Mouse (Mus musculus): ENCODE results near the gene Gm20777.
"Not testable (repeated sequence)": the region's sequence is repeated elsewhere in the genome, so short reads cannot be mapped to it uniquely, and the experiment has no call there.

Gm20777 gene

DNA sequence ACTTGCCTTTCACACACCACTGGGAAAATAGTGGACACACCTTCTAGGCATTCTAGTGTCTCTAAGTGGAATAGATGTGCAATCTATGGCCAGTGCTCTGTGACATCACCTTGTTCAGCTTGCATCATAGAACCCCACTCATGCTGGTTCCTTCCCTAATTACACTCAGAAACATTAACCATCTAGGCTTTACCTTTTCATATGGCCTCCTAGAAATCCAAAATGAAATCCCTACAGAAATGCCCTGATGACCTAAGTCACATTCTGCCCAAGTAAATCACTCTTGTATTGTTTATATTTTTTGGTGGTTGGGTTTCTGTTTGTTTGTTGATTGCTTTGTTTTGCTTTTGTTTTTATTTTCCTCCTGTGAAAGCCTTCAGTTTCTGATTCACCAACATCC, at the start of gene Gm20777:
Gene Gm20777, minus strand, starts transcription at position 101 of the 400 bp plus-strand sequence.
- DNase-seq (ENCODE audit: low read depth, low spot score): not testable (repeated sequence)

DNA sequence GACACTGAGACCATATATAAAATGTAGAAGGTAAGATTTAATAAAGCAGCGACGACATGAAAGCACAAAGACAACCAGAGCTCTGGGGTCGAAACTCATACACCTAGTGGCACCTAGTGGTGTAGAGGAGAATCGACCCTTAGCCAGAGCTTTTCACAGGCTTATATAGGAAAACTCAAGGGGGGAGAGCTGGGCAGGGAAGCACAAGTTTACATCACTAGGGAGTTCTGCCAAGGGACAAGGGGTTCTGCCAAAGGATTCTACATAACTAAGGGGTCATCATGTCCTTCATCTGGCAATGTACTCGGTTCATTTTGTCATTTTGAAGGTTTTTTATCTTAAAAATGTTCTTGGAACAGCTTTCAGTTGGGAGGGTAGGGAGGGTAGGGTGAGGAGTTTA, 42.7 kb downstream of the Gm20777 start:
- DNase-seq (ENCODE audit: low read depth, low spot score): not testable (repeated sequence)

DNA sequence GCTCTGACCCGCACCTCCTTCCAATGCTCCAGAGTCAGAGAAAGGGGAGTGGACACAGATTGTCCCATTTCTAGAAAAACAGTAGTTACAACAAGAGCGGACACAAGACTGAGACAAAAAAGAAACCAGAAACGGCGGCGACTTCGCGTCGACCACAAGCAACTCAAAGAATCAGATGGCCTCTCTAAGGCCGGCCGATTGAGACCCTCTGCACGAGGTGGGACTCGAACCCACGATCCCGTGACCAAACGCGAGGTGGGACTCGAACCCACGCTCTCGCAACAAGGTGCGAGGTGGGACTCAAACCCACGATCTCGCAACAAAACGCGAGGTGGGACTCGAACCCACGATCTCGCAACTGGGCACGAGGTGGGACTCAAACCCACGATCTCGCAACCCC, 43.5 kb downstream of the Gm20777 start:
- DNase-seq (ENCODE audit: low read depth, low spot score): not testable (repeated sequence)

DNA sequence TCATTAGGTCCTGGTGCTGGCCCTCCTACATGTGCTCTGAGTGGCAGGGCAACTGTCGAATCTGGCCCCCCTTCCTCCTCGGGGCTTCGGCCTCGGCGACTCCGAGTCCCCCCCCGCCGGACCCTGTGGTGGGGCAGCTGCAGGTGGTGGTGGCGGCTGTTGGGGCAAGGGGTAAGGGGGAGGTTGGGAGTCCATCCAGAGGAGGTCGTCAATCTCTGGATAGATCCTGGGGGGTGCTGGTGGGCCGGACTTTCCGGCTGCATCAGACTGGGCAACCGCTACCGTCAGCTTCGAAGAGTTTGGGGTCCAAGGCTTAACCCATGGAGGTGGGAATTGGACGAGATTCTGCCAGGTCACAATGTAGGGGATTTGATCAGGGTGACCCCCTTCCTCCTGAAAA, 44.0 kb downstream of the Gm20777 start:
- not testable (repeated sequence) for DNase-seq (ENCODE audit: low read depth, low spot score)

DNA sequence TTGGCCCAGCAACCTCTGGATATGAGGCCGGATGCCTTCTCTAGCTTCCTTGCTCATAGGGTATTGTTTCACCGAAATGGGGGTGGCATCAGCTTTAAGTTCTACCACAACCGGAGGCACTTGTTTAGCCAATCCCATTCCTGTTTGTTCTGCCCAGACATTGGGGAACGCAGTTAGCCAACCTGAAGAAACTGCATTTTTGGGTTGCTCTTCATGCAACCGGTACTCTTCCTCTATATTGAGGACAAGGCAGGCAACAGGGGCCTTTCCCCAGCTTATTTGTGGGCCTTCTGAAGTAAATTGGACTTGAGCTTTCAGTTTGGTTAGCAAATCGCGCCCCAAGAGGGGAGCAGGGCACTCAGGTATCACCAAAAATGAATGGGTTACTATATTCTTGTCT, 45.6 kb downstream of the Gm20777 start:
- DNase-seq (ENCODE audit: low read depth, low spot score): not testable (repeated sequence)

All from retina, adult 2 months (tissue).